Mouse (Mus musculus) heart, embryonic 10.5 days (tissue): Measurements from ENCODE around the gene Klc3. TPM values are rescaled to one million over a fixed set of nuclear protein-coding genes. Genes with fewer than 3 reads are reported as not detected.

Source experiments
- DNase-seq: peaks from one replicate; pipeline ENCODE4 v3.0.0-alpha.2; 2017; ENCODE audit warnings: low spot score
- H3K27ac ChIP-seq: fragments of 300-500 bp; sonication (generic); 2 replicates; pipeline ENCODE4 v1.5.1; 2016; ENCODE audit warnings: mild to moderate bottlenecking
- H3K27me3 ChIP-seq: fragments of 300-500 bp; sonication (generic); 2 replicates; pipeline ENCODE4 v1.6.1; 2016; ENCODE audit warnings: mild to moderate bottlenecking; ENCODE audit not compliant: poor library complexity, insufficient read depth, severe bottlenecking
- H3K36me3 ChIP-seq: fragments of 300-500 bp; sonication (generic); 2 replicates; pipeline ENCODE4 v1.6.1; 2016; ENCODE audit warnings: mild to moderate bottlenecking, moderate library complexity
- H3K4me1 ChIP-seq: fragments of 300-500 bp; sonication (generic); 2 replicates; pipeline ENCODE4 v1.6.1; 2016; ENCODE audit warnings: mild to moderate bottlenecking
- H3K4me3 ChIP-seq: fragments of 300-500 bp; sonication (generic); 2 replicates; pipeline ENCODE4 v1.5.1; 2016; ENCODE audit warnings: mild to moderate bottlenecking, moderate library complexity
- H3K9me3 ChIP-seq: fragments of 300-500 bp; sonication (generic); 2 replicates; pipeline ENCODE4 v1.6.1; 2016; ENCODE audit warnings: mild to moderate bottlenecking, moderate library complexity
- WGBS: fragments of 180-500 bp; shearing (Covaris S2); methylation state at CpG from one replicate; pipeline ENCODE4 v1.1.7; 2016; 5-methylcytosine and 5-hydroxymethylcytosine counted together
- polyA plus RNA-seq: library from polyadenylated mRNA; unstranded; fragments of >200 nt; fragmentation: Nextera tagmentation; extraction: Ambion mirVana; gene quantifications from 2 replicates; pipeline ENCODE4 v1.2.1, GENCODE M21; 2016

The Klc3 gene
- polyA plus RNA-seq, 1 experiment from 2014 or later: 5.8 TPM

DNA sequence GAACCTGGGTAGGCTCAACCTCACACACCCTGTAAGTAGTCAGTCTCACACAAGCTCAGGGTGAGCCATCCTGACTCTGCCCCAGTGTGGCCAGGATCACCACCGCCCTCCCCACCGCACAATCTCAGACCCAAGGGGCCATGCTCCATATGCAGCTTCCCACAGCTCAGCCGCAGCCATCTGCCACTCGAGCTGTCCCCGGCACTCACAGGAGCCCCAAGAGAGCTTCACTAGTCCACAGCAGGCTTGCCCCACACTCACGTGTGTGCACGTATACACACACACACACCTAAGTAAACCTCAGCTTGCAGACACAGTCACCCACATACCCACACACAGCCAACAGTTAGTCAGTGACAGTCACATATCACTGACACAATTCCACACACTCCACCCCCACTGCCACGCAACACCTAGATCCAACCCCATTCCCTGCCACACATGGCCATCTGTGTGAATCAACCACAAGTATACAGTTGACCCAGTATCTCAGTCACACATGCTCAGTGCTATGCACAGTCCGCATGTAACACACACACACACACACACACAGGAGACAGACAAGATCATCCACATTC is 1.3 kb downstream of the Klc3 start:
- Histone ChIP-seq H3K27me3 (peaks cover 77% of the 10 kb centered on the region), H3K4me1 (peaks cover 21% of the 10 kb centered on the region), H3K36me3 (no peaks in the 10 kb centered on the region), H3K4me3 (no peak overlapping the region), H3K9me3 (0 out of 2 replicates have a peak, but pooled peaks cover 7% of the 10 kb centered on the region), H3K27ac (no peak overlapping the region)
- DNase-seq: no peak
- WGBS: 80% methylated on average over 9 of the region's 9 CpGs

DNA sequence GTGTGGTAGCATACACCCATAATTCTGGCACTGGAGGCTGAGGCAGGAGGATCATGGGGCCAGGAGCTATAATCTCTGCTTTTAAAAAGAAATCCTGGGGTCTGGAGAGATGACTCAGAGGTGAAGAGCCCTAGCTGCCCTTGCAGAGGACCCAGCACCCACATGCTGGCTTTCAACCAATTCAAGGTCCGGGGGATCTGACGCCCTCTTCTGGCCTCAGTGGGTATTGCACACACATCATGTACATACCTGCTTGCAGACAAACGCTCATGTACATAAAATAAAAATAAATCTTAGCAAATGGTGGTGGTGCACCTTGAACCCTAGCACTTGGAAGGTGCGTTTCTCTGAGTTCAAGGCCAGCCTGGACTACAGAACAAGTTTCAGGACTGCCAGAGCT is 3.0 kb downstream of the Klc3 start:
- DNase-seq: no peak
- Histone ChIP-seq H3K27me3 (peaks cover 83% of the 10 kb centered on the region), H3K36me3 (no peaks in the 10 kb centered on the region; the same call in 1 of the 2 replicates), H3K4me1 (peaks cover 21% of the 10 kb centered on the region), H3K4me3 (no peak overlapping the region), H3K9me3 (0 out of 2 replicates have a peak, but pooled peaks cover 7% of the 10 kb centered on the region), H3K27ac (no peak overlapping the region)
- WGBS: 77% methylated on average over 4 of the region's 4 CpGs

DNA sequence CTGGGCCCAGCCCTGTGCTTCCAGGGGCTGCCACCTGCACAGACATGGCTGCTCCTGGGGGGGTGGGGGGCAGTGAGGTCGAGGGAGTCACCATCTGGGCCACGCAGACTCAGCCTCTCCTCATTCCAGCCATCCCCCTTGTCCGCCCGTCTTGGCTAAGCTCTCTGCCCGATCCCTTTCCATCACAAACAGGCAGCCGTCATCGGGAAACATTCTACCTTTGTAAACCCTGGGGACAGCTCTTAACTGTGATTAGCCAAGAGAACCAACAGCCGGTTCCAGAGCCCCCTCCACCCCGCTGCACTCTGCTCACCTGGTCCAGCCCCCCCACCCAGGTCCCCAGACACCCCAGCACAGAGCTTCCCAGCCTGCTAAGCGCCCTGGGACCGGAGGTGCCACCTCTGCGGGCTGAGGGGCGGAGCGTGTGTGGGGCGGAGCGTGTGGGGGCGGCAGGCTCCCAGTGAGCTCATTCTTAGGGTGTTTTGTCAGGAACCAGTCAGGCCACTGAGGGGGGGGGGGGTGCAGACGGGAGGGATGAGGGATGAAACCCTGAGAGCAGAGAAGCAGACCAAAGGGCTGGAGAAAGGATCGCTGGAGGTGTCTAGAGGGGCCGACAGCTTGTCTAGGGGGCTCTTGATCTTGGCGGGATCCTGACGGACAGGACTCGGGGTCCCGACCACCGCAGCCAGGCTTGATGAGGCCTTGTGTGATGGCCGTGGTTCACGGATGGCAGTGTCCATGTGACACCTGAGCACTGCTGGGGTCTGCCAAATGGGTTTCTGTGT is 4.2 kb downstream of the Klc3 start:
- 2% methylated on average over 27 of the region's 27 CpGs for WGBS
- H3K36me3 ChIP-seq: peaks cover 10% of the 10 kb centered on the region
- H3K9me3 ChIP-seq: 0 out of 2 replicates have a peak, but pooled peaks cover 7% of the 10 kb centered on the region
- H3K4me3 ChIP-seq: peak overlapping the region; percentile 60
- no peak for DNase-seq
- peaks cover 21% of the 10 kb centered on the region for H3K4me1 ChIP-seq
- peaks cover 75% of the 10 kb centered on the region for H3K27me3 ChIP-seq
- peak overlapping the region; percentile 64 for H3K27ac ChIP-seq

DNA sequence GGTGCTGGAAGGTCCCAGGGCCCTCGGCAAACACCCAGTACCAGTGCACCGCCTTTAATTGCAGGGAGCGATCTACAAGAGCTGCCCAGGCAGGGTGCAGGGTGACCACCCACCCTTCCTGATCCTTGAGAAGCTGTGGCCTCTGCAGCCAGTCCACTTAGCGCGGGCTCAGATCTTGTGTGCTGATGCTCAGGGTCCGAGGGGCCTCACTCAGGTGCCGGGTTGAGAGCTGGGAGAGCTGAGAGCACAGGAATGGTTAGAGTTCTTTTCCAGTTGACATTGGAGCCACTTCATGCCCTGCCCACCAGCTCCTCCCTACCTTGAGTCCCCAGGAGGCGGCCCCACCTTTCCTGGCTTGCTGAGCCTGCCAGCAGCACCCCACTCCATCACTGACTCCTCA is 9.4 kb downstream of the Klc3 start:
- peaks cover 60% of the 10 kb centered on the region for H3K36me3 ChIP-seq
- no peak for DNase-seq
- no peak overlapping the region for H3K27ac ChIP-seq
- 87% methylated on average over 8 of the region's 8 CpGs for WGBS
- H3K9me3 ChIP-seq: no peaks in the 10 kb centered on the region
- peaks cover 6% of the 10 kb centered on the region for H3K4me1 ChIP-seq
- H3K27me3 ChIP-seq: peaks cover 26% of the 10 kb centered on the region
- no peak overlapping the region for H3K4me3 ChIP-seq

DNA sequence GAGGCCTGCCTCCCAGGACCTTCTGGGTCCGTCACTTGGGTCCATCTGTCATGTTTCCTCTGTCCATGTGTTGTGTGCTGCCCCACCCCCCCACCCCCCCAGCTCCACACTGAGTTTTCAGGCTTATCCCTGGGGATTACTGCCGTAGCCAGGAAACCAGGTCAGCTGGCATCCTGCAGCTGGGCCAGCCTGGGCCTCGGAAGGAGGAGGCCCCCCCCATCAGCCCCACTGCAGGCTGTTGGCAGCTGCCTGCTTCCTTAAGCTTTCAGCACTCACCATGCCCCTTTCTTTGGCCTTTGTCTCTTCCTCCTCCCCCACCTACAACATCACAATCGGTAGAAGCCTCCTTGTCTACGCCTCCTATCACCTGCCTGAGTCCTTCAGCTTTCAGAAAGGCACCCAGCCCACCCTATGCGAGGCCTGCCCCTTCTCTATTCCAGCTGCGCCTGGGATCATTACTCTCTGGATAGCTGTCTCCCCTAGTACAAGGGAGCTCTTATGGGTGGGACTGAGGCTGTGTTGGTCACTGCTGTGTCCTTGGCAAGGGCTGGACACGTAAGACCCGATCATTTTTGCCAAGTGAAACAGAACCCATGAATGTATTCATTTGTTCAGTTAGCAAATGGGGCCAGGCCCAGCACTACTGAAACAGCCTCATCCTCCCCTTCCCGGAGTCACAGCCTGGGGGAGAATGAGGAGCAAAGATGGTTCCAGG is 15.0 kb downstream of the Klc3 start:
- Histone ChIP-seq H3K36me3 (peaks cover 97% of the 10 kb centered on the region), H3K4me3 (no peak overlapping the region), H3K27ac (no peak overlapping the region), H3K27me3 (no peaks in the 10 kb centered on the region), H3K9me3 (no peaks in the 10 kb centered on the region), H3K4me1 (no peaks in the 10 kb centered on the region)
- no peak for DNase-seq
- WGBS: 85% methylated on average over 10 of the region's 10 CpGs

DNA sequence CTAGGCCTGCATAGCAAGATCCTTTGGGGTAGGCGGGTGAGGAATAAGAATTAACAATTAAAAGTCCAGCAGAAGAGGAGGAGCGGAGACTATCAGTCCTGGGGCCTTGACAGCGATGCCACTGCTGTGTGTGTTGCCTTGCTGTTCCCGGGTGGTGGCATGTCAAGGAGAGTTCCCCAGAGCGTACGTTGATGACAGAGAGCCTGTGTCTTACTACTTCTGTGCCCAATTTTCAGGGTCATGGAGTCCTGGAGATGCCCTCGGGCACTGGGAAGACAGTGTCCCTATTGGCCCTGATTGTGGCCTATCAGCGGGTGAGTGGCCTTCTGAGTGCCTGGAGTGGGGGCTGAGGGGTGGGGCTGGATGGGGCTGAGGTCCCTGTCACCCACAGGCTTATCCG is 20.2 kb downstream of the Klc3 start:
- Histone ChIP-seq H3K27ac (no peak overlapping the region), H3K4me1 (peaks cover 15% of the 10 kb centered on the region; the same call in 1 of the 2 replicates), H3K4me3 (no peak overlapping the region), H3K27me3 (no peaks in the 10 kb centered on the region), H3K9me3 (no peaks in the 10 kb centered on the region), H3K36me3 (peaks cover 60% of the 10 kb centered on the region)
- DNase-seq: no peak
- WGBS: 85% methylated on average over 9 of the region's 9 CpGs

DNA sequence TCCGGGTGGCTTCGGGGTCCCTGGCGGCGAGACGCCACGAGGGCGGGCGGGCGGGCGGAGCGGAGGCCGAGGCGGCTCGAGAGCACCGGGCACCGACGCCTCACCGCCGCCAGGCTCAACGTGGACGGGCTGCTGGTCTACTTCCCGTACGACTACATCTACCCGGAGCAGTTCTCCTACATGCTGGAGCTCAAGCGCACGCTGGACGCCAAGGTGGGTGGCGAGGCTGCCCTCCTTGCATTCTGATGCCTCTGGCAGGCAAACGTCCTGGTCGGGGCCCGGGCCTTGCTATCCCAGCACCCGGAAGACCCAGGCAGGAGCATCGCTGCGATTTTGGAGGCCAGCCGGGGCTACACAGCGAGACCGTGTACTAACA is 21.8 kb downstream of the Klc3 start:
- peak; percentile 83 for DNase-seq
- Histone ChIP-seq H3K36me3 (peaks cover 60% of the 10 kb centered on the region), H3K27ac (peak overlapping the region; percentile 84), H3K4me1 (peaks cover 20% of the 10 kb centered on the region; the same call in 1 of the 2 replicates), H3K27me3 (no peaks in the 10 kb centered on the region), H3K9me3 (no peaks in the 10 kb centered on the region), H3K4me3 (peak overlapping the region; percentile 91)
- 0% methylated on average over 30 of the region's 37 CpGs for WGBS

DNA sequence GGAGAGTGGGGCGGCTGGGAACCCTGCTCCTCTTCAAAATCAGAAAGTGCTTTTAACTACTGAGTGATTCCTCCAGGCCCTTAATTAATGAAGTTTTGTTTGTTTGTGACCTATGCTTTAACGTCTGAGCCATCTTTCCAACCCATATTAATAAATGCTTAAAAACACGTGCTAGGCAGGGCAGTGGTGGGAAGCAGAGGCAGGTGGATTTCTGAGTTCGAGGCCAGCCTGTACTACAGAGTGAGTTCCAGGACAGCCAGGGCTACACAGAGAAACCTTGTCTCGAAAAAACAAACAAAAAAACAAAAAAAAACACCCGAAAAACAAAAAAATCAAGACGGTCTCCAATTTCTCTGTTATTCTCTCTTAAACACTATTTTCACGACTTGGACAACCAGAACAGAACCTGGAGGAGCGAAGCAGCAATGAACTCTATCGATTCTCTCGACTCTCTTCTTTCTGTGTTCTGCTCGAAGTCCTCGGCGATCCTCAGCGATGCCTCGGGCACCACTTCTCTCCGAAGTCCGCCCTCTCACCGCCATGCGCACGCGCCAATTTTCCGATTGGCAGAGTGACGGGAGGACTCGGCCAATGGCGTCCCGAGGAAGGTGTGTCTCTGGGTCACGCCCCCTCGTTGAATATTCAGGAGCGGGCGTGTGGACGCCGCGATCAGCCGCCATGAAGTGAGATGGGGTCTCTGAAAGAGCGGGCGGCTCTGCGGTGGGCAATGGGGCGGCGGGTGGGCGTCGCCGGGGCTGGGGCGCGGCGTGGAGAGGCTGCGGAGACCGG is 22.3 kb downstream of the Klc3 start, which contains the start of gene Ercc2:
TSS of gene Ercc2 (plus strand) at position 634 of the 789 bp plus-strand sequence.
- H3K9me3 ChIP-seq: no peaks in the 10 kb centered on the region
- peaks cover 20% of the 10 kb centered on the region; the same call in 1 of the 2 replicates for H3K4me1 ChIP-seq
- H3K27ac ChIP-seq: peak within 1 kb of the TSS; percentile 84
- 6% methylated on average over 48 of the region's 48 CpGs for WGBS
- peak within 1 kb of the TSS; percentile 91 for H3K4me3 ChIP-seq
- H3K27me3 ChIP-seq: no peaks in the 10 kb centered on the region
- peak; percentile 100 for DNase-seq
- H3K36me3 ChIP-seq: peaks cover 60% of the 10 kb centered on the region

DNA sequence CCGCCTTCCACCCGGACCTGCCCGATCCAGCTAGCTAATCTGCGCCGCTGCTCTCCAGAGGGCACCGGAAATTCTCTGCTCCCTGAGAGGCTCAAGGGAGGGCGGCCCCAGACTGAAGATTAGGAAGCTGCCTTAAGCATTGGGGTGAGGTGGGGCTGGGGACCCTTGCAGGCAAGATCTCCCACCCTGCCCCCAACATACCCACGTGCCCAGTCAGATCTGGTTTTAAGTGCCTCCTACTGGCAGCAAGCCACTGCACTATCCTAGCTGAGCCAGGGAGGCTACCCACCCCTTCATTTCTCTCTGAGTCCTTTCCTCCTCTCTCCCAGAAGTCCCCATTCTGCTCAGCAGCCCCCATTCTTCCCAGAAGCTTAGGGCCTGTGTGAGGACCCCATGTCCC is 25.9 kb downstream of the Klc3 start:
- DNase-seq: no peak
- H3K4me1 ChIP-seq: 0 out of 2 replicates have a peak, but pooled peaks cover 13% of the 10 kb centered on the region
- WGBS: 50% methylated on average over 8 of the region's 8 CpGs
- no peak overlapping the region for H3K4me3 ChIP-seq
- no peaks in the 10 kb centered on the region for H3K27me3 ChIP-seq
- peaks cover 66% of the 10 kb centered on the region for H3K36me3 ChIP-seq
- H3K27ac ChIP-seq: no peak overlapping the region
- no peaks in the 10 kb centered on the region for H3K9me3 ChIP-seq

DNA sequence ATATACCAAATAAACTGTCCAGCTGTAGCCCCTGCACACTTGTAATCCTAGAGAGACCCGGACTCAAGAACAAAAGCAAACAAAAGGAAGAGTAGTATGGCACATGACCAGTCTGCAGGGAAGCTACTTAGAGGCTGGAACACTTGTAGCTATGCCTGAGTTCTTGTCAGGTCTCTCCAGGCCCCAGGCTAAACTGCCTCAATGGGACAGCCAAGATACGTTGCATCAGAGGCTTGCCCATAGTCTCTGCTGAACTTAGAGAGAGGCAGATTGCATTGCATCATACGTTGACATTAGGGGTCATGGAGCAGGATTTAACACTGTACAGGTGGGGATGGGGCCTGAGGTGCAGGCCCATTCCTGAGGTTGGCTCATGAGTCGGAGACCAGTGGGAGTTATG is 27.9 kb downstream of the Klc3 start:
- 86% methylated on average over 4 of the region's 4 CpGs for WGBS
- Histone ChIP-seq H3K9me3 (no peaks in the 10 kb centered on the region), H3K36me3 (peaks cover 86% of the 10 kb centered on the region), H3K27ac (no peak overlapping the region), H3K4me1 (0 out of 2 replicates have a peak, but pooled peaks cover 5% of the 10 kb centered on the region), H3K27me3 (no peaks in the 10 kb centered on the region), H3K4me3 (no peak overlapping the region)
- DNase-seq: no peak

DNA sequence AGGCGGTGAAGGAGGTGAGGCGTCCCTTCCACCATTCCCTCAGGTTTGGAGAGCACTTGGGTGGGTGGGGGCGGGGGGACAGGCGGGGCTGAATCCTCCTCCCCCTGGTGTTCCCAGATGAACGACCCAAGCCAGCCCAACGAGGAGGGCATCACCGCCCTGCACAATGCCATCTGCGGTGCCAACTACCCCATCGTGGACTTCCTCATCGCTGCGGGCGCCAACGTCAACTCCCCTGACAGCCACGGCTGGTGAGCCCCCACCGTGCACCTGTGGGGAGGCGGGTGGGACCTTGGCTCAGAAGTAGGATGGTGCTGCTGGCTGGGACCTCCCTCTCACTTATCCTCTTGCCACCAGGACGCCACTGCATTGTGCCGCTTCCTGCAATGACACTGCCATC is 28.5 kb downstream of the Klc3 start:
- no peaks in the 10 kb centered on the region for H3K9me3 ChIP-seq
- H3K27ac ChIP-seq: no peak overlapping the region
- H3K4me3 ChIP-seq: no peak overlapping the region
- H3K27me3 ChIP-seq: no peaks in the 10 kb centered on the region
- WGBS: 73% methylated on average over 18 of the region's 18 CpGs
- H3K36me3 ChIP-seq: peaks cover 93% of the 10 kb centered on the region
- no peak for DNase-seq
- 0 out of 2 replicates have a peak, but pooled peaks cover 5% of the 10 kb centered on the region for H3K4me1 ChIP-seq

DNA sequence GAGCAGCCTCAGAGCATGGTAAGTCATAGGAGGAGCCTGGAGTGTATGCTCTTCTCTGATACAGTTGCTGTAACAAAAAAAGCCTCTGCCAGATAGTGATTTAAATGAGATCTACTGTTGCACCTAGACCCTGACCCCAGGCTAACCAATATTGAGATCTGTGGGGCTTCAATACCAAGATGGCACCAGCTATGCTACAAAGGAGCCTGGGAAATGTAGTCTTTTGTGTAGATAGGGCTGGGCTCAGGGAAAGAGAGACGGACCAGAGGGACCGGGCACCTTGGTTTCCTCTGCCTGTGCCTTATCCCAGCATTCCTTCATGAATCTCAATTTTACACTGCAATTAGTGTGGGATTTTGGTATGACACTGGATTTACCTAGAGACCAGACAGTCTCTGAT is 30.5 kb downstream of the Klc3 start:
- Histone ChIP-seq H3K9me3 (no peaks in the 10 kb centered on the region), H3K27ac (no peak overlapping the region), H3K4me1 (peaks cover 14% of the 10 kb centered on the region), H3K4me3 (no peak overlapping the region), H3K27me3 (peaks cover 16% of the 10 kb centered on the region), H3K36me3 (peaks cover 98% of the 10 kb centered on the region)
- WGBS: 91% methylated on average over 2 of the region's 2 CpGs
- DNase-seq: no peak
